Mouse (Mus musculus) urinary bladder, postnatal 36 days (tissue): ENCODE data around the gene Gm5965.
"Not testable (repeated sequence)": the region's sequence is repeated elsewhere in the genome, so short reads cannot be mapped to it uniquely, and the experiment has no call there.

Experiments
- DNase-seq, 2 experiments: peaks; one replicate each; pipeline ENCODE4 v3.0.0; 2022; ENCODE audit warnings: low spot score in 2 of 2, mixed read lengths in 1 of 2

Gm5965 gene

DNA sequence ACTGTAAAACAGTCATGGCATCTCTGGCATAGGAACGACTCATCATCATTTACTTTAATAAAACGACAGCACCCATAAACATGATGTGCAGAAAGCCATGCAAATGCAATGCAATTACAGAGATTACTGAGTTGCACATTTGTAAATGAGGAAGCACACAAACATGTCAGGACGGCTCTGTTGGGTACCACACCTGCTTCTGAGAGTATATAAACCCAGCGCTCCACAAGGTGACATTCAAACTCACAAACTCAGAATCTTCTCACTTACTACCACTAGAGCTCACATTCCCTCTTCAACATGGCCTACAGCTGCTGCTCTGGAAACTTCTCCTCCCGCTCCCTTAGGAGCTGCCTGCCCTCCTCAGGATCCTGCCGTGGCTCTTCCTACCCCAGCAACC, at the start of gene Gm5965:
Gene Gm5965, plus strand, starts transcription at position 301 of the 400 bp plus-strand sequence.
- DNase-seq: no peak

DNA sequence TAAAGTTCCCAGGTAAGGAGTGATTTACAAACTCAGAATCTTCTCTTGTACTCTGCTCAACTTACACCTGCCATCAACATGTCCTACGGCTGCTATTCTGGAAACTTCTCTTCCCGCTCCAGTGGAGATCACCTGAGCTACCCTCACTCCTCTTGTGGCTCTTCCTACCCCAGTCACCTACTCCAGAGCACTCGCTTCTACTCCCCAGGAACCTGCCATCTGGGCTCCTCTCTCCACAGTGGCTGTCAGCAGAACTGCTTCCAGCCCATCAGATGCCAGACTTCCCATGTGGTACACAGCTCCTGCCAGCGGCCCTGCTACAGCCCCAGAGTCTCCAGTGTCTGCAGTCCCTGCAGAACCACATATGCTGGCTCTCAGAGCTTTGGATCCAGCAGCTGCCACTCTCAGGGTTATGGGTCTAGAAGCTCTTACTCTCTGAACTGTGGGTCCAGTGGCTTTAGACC, 48.9 kb upstream of the Gm5965 start, which contains the start of gene Krtap13-1:
Gene Krtap13-1, plus strand, starts transcription at position 51 of the 464 bp plus-strand sequence.
- DNase-seq: no peak

DNA sequence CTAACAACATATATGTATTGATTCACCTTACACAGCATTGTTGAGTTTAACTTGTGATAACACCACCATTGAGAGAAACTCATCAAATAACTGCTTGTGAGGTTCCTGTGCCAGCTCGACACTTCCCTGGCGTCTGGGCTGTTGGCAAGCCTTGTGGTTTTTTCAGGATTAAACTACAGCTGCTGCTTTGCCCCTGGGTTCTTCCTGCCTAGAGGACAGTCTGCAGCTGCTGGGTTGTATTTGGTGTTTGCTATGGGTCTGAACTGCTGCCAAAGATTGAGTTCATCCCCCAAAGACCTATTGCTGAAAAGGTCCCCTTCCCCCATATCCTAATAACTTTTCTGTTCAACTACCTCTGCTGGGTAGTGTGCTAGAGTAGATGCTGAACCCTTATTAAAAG, 42.3 kb upstream of the Gm5965 start:
- no peak for DNase-seq

DNA sequence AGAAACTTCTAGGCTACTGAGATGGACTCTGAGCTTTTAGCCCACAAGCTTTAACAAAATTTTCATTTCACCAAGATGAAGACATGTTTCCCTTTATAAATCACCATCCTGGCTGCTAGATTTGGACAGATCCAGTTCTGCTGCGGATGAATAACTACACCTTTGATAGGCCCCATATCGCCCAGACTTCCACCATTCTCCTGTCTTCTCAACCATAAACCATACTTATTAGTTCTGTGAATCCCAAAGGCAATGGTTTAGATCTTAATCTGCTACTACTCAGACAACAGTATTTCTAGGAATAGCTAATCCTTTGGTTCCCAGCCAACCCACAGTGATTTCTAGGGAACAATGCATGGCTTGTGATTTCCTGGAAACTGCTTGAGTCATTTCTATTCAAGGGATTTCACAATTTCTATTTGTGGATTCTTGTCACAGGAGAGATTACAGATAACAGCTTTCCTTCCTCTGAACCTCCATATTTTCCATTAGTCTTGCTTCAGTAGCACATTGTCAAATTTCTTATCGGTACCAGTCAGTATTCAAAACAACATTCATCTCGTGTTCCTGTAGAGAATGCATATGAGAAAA, 32.9 kb upstream of the Gm5965 start:
- DNase-seq: no peak

DNA sequence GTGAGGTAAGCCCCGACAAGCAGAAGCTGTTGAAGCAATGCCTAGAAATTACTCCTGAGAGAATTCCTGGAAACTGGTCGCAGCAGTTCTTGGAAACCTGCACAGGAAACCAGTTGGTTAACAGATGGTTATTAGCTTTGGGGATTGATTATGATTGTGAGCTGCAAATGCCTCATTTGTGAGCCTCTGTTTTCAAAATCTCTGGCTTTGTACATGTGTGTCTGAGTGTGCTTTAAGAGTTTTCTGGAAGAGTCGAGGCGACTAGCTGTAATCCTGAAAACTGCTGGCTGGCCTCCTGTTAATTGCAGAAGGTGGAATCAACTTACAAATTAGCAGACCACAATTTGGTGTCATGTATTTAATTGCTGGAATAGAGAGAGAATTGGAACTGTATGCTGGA, 29.8 kb upstream of the Gm5965 start:
- no peak for DNase-seq

DNA sequence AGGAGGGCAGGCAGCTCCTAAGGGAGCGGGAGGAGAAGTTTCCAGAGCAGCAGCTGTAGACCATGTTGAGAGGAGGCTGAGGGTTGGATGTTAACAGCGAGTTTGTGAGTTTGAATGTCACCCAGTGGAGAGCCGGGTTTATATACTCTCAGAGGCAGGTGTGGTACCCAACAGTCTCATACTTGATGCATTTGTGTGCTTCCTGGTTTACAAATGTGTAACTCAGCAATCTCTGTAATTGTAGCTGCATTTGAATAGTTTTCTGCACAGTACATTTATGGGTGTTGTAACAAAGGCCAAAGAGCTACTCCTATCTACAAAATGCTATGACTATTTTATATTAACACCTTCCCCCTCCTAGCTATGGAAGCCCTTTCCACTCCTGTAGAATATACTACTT, 26.2 kb upstream of the Gm5965 start, which contains the start of gene Krtap13:
Gene Krtap13, minus strand, starts transcription at position 101 of the 400 bp plus-strand sequence.
- not testable (repeated sequence) for DNase-seq

DNA sequence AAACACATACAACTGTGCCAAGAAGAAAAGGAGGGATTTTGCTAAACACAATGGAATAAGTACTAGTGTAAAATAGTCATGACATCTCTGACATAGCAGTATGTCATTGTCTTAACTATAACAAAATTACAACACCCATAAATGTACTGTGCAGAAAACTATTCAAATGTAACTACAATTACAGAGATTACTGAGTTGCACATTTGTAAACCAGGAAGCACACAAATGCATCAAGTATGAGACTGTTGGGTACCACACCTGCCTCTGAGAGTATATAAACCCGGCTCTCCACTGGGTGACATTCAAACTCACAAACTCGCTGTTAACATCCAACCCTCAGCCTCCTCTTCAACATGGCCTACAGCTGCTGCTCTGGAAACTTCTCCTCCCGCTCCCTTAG, 19.1 kb upstream of the Gm5965 start, which contains the start of gene 2310034C09Rik:
Gene 2310034C09Rik, plus strand, starts transcription at position 301 of the 400 bp plus-strand sequence.
- DNase-seq: not testable (repeated sequence)

DNA sequence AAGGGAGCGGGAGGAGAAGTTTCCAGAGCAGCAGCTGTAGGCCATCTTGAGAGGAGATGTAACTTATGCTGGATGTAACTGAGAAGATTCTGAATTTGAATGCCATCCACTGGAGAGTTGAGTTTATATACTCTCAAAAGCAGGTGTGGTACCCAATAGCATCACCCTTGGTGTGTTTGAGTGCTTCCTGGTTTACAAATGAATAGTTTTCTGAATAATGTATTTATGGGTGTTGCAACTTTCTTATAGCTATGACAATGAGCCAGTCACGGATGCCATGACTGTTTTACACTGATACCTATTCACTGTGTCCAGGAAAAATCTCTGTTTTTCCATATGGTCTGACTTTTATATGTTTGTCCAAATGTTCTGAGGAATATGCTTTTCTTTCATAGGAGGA, 3.6 kb upstream of the Gm5965 start, which contains the start of gene 2310057N15Rik:
Gene 2310057N15Rik, minus strand, starts transcription at position 101 of the 400 bp plus-strand sequence.
- DNase-seq: no peak

DNA sequence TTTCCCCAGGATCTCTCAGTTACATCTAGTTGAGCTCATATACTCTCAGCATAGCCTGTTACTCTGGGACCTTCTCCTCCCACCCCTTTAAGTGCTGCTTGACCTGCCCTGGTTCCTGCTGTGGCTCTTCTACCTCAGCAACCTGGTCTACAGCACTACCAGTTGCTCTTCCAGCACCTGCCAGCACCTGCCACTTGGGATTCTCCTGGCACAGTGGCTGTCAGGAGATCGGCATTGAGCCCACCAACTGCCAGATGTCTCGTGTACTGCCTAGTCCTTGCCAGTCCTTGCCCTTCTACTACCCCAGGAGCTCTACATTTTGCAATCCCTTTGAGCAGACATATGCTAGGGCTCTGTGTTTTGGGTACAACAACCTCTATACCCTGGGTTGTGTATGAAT, 9.1 kb downstream of the Gm5965 start:
- DNase-seq: no peak

DNA sequence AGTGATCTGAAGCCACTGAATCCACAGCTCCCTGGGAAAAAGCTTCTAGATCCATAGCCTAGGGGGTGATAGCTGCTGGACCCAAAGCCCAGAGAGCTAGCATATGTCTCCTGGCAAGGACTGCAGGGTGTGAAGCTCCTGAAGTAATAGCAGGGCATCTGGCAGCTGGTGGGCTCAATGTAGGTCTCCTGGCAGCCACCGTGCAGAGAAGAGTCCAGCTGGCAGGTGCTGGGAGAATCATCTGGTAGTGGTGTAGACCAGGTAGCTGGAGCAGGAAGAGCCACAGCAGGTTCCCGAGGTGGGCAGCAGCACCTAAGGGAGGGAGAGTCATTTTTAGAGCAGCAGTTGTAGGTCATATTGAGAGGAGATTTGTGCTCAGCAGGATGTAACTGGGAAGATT, 34.1 kb downstream of the Gm5965 start, which contains the start of gene Gm20741:
Gene Gm20741, minus strand, starts transcription at position 394 of the 400 bp plus-strand sequence.
- no peak for DNase-seq

DNA sequence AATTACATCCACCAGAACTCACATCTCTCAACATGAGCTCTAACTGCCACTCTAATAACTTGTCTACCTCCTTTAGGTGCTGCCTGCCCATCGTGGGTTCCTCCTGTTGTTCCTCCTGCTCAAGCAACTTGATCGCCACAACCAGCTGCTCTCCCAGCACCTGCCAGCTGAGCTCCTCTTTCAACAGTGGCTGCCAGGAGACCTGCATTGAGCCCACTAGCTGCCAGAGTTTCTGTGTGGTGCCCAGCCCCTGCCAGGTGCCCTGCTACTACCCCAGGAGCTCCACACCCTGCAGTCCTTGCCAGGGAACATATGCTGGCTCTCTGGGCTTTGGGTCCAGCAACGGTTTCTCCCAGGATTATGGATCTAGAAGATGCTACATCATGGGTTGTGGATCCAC, 42.4 kb downstream of the Gm5965 start, which contains the start of gene Krtap15:
Gene Krtap15, plus strand, starts transcription at position 150 of the 400 bp plus-strand sequence.
- DNase-seq: no peak

DNA sequence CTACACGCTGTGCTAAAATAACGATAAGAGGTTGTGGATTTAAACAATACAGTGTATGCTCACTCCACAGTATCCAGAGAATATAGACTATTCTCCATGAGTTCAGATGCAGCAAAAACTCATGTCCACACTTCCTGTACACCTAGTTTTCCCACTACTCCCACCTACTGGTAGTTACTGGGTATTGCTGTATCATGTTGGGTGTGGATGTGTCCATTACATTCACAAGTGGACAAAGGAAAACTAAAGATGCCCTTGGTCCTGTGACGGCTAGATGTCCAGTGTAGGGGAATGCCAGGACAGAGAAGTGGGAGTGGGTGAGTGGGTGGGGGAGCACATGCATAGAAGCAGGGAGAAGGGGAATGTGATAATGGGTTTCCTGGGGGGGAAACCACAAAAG, 46.0 kb downstream of the Gm5965 start:
- DNase-seq: no peak

DNA sequence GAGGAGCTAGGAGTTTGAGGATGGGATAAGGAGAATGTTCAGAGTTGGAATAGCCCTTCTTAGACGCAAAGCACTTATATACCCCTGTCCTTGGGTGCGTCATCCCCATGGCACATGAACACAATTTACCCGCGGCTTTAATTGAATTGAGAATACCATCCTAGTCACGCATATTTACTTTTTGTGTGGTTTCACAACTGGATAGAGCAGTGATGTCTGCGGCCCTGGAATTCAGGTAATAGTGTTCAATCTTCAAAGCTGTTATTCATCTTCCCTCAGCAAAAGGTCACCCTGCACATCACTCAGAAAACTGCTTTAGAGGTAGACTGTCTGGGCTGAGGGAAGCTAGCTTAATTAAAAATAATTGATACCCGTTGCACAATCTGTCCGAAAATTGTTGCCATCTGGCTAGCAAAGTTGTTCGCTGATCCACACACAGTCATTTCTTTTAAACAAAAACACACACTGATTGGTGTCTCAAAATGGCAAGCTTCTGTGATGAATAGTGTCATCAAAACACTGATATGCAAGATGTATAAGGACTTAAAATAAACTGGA, 48.5 kb downstream of the Gm5965 start, which contains the start of gene Krtap14:
Gene Krtap14, minus strand, starts transcription at position 51 of the 558 bp plus-strand sequence.
- DNase-seq: no peak

DNA sequence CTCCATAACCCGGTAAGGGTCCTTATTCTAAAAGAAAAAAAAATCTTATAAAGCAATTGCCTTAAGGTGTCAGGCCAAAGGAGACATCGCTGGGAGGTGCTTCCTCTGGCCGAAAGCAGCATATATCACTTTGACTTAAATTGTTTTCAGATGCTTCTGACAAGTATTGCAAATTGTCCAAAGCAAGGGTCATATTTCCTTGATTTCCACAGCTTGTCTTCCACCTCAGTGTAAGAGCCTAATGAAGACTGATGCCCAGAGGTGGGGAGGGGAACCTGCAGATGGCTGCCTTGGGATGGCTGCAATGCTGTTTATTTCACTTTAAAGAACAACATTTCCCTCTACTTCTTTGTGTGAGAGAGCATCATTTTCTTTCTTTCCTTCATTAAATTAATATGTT, 49.3 kb downstream of the Gm5965 start:
- DNase-seq: no peak
